Mouse (Mus musculus) small intestine, adult 10 weeks (tissue): ENCODE results near the gene B630019K06Rik. TPM values are rescaled to one million over a fixed set of nuclear protein-coding genes. Genes with fewer than 3 reads are reported as not detected.

Experiments
- polyA plus RNA-seq: library from polyadenylated mRNA; stranded (reverse); fragments of 350-450 nt; fragmentation: Illumina TruSeq; extraction: RNeasy Lipid Tissue Mini Kit (QIAGEN cat#74804); gene quantifications from one replicate; pipeline ENCODE4 v1.2.3, GENCODE M21; 2014; ENCODE audit warnings: low replicate concordance

The B630019K06Rik gene
- 3.1 TPM for polyA plus RNA-seq

DNA sequence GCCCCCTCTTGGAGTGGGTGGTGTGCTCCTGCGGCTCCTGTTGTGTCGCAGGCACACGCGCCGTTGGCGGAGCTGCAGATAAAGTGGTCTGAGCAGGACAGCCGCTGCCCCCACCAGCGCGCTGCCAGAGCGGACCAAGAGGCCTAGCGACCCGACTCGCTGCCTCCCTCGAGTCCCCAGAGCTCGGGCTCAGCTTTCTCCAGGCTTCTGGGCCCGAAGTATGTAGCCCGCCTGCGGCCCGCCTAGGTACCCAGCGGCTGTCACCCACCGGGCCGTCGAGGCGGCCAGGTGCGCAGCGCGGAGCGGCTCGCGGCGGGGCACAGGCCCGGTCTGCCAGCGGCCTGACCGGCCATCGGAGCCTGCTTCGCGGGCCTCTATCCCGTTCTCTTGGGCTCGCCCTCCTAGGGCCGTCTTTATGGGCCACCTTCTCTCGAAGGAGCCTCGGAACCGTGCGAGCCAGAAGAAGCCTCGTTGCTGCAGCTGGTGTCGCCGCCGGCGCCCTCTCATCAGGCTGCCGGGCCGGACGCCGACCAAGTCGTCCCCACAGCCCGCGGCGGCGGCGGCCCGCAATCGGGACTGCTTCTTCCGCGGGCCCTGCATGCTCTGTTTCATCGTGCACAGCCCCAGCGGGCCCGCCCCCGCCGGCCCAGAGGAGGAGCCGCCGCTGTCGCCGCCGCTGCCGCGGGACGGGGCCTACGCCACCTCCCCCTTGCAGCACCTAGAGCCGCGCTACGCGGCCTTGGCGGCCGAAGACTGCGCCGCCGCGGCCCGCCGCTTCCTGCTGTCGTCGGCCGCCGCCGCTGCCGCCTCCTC lies at the start of gene B630019K06Rik:
Gene B630019K06Rik, plus strand, starts transcription at position 40 of the 813 bp plus-strand sequence.

GRCm38 (mm10) chrX:8843694-8844093 lies 48.5 kb upstream of the B630019K06Rik start, which contains the start of gene Gm6592:
Gm6592 (plus strand) TSS chrX:8843994.

GRCm38 (mm10) chrX:8873953-8874352 lies 18.2 kb upstream of the B630019K06Rik start, which contains the start of gene Gm5751:
Gm5751 (plus strand) TSS chrX:8874253.

Other genes with a start within 250 kb of the B630019K06Rik start
- not detected for gene Ssxb8, start 201.5 kb upstream of the B630019K06Rik start, polyA plus RNA-seq
- not detected for gene Ssx9, start 143.9 kb upstream of the B630019K06Rik start, polyA plus RNA-seq
- not detected for gene Ssxb5, start 88.7 kb upstream of the B630019K06Rik start, polyA plus RNA-seq
- not detected for gene Gm6592, start 48.4 kb upstream of the B630019K06Rik start, polyA plus RNA-seq
- not detected for gene Gm5751, start 18.1 kb upstream of the B630019K06Rik start, polyA plus RNA-seq
- gene Fthl17b, start 70.6 kb downstream of the B630019K06Rik start, polyA plus RNA-seq = not detected
- gene Fthl17c, start 84.2 kb downstream of the B630019K06Rik start, polyA plus RNA-seq = not detected
- not detected for gene Fthl17d, start 94.4 kb downstream of the B630019K06Rik start, polyA plus RNA-seq
- not detected for gene Fthl17e, start 141.1 kb downstream of the B630019K06Rik start, polyA plus RNA-seq
- gene Fthl17f, start 170.6 kb downstream of the B630019K06Rik start, polyA plus RNA-seq = not detected
- not detected for gene 4930402K13Rik, start 212.2 kb downstream of the B630019K06Rik start, polyA plus RNA-seq